Mouse (Mus musculus) kidney, adult 2 months (tissue): Measurements from ENCODE around the gene Sema5b.

Experiments used
- CTCF ChIP-seq: fragments of 200-500 bp; conservative IDR thresholded peaks from 2 replicates; pipeline ENCODE4 v1.5.1; 2011; ENCODE audit warnings: low read depth, mild to moderate bottlenecking, control low read depth, low read length, moderate library complexity, mixed read lengths; ENCODE audit not compliant: insufficient read depth, insufficient read length
- POLR2A ChIP-seq: fragments of 200-500 bp; IDR thresholded peaks from one replicate; pipeline ENCODE4 v1.6.1; 2011; ENCODE audit warnings: low read depth, low read length, control low read depth

GRCm38 (mm10) chr16:35634971-35635370 is 94.0 kb downstream of the Sema5b start:
- TF ChIP-seq POLR2A (no peak), CTCF (no peak)
